Mouse (Mus musculus): ENCODE data around the gene Ubl4b. TPM values are rescaled to one million over a fixed set of nuclear protein-coding genes. Genes with fewer than 3 reads are reported as not detected.
A peak's percentile ranks its signal among the peaks of the same experiment; 100 is the strongest.

The Ubl4b gene
- polyA plus RNA-seq, 1 experiment from 2014 or later: 0.15 TPM

DNA sequence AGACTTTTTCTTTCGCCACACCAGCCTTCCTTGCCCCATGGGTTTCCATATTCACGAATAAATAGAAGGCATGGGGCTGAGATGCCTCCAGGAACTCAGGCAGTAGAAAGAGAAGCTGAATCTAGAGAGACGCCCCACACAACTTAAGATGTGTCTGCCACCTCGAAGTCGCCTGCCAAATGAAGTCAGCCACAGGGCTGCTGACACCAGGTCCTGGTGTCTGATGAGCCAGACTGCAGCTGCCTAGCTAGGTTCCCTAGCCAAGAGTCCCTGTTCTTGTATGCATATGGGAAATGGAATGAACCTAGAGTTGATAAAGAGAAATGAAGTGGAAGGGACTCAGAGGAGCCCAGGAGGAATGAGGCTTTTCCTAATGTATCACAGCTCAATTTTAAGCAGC lies 9.6 kb downstream of the Ubl4b start:
- no peaks in the 10 kb centered on the region for H3K36me3 ChIP-seq (replicated peaks; ENCODE audit: control insufficient read depth, insufficient read depth, low read depth, low read length)
- 81% methylated on average over 5 of the region's 5 CpGs for WGBS
- H3K4me3 ChIP-seq (ENCODE audit: low read depth, low read length): no peak overlapping the region
- H3K27me3 ChIP-seq (ENCODE audit: control insufficient read depth, insufficient read depth, low read length): no peaks in the 10 kb centered on the region
- H3K9me3 ChIP-seq (replicated peaks; ENCODE audit: control insufficient read depth, low read length): no peaks in the 10 kb centered on the region
- DNase-seq (ENCODE audit: low spot score): no peak
- H3K4me1 ChIP-seq (ENCODE audit: control insufficient read depth, insufficient read depth, low read length): no peaks in the 10 kb centered on the region
- H3K9ac ChIP-seq (replicated peaks; ENCODE audit: low read length): no peak overlapping the region
- no peak overlapping the region for H3K27ac ChIP-seq (replicated peaks; ENCODE audit: low read depth, low read length)
- no peak overlapping the region for H3K4me2 ChIP-seq (ENCODE audit: low read depth, low read length)
- no peak for ATAC-seq (replicated peaks; ENCODE audit: insufficient number of reproducible peaks, low FRiP score, low TSS enrichment, low read depth)

DNA sequence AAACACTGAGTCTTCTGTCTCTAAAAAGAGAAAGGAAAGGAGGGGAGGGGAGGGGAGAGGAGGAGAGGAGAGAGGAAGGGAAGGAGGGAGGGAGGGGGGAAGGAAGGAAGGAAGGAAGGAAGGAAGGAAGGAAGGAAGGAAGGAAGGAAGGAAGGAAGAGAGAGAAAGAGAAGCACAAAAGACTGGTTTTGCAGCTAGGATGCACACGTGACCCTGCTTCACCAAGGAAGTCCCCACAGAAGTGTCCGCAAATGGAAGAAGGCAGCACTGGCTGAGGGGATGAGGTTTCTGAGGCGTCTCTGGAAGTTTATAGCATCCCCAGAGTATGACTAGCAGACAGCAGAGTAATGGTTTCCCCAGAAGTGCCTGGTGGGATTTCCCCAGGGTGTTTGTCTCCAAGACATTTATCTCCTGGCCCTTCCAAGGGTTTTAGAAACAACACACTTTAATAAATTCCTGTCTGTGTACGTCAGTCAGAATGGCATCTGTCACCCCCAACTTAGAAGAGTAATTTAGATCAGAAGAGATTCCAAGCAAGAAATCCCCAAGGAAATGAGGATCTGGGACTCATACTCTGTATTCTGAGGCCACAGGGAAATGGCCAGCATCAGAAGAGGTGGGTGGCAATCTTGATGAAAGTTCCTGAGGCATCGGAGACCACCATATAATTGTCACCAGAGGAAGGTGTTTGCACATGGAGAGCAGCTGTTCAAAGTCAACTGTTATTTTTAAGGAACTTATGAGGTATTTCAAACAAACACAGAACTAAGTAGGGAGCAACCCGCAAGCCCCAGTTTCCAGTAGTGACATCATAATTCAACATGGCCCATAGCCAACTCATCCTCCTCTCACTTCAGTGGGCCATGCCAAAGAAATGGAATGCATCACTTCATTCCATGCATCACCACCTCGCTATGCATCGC lies 11.5 kb downstream of the Ubl4b start:
- Histone ChIP-seq H3K4me1 (ENCODE audit: control insufficient read depth, insufficient read depth, low read length) (no peaks in the 10 kb centered on the region), H3K4me3 (ENCODE audit: low read depth, low read length) (no peak overlapping the region), H3K4me2 (ENCODE audit: low read depth, low read length) (no peak overlapping the region), H3K9me3 (replicated peaks; ENCODE audit: control insufficient read depth, low read length) (no peaks in the 10 kb centered on the region), H3K27me3 (ENCODE audit: control insufficient read depth, insufficient read depth, low read length) (no peaks in the 10 kb centered on the region), H3K9ac (replicated peaks; ENCODE audit: low read length) (no peak overlapping the region), H3K27ac (replicated peaks; ENCODE audit: low read depth, low read length) (no peak overlapping the region), H3K36me3 (replicated peaks; ENCODE audit: control insufficient read depth, insufficient read depth, low read depth, low read length) (no peaks in the 10 kb centered on the region)
- ATAC-seq (replicated peaks; ENCODE audit: insufficient number of reproducible peaks, low FRiP score, low TSS enrichment, low read depth): no peak
- 72% methylated on average over 8 of the region's 8 CpGs for WGBS
- no peak for DNase-seq (ENCODE audit: low spot score)

DNA sequence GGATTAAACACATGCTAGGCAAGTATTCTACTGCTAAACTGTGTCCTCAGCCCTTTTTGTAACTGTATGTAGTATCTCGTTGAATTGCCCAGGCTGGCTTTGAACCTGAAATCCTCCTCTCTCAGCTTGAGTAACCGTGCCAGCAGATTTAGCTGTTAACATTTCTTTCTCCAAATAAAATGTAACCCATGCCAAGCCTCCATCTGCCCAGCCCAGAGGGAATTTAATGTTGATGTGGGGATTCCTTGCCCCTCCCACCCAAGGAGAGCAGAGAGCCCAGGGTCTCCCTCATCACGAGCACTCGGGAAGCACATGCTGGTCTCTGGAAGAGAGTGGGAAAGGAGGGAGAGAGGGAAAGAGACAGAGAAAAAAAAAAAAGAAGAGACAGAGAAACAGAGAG lies 12.3 kb downstream of the Ubl4b start:
- WGBS: 60% methylated on average over 4 of the region's 4 CpGs
- no peak for ATAC-seq (replicated peaks; ENCODE audit: insufficient number of reproducible peaks, low FRiP score, low TSS enrichment, low read depth)
- Histone ChIP-seq H3K27me3 (ENCODE audit: control insufficient read depth, insufficient read depth, low read length) (no peaks in the 10 kb centered on the region), H3K4me2 (ENCODE audit: low read depth, low read length) (no peak overlapping the region), H3K36me3 (replicated peaks; ENCODE audit: control insufficient read depth, insufficient read depth, low read depth, low read length) (no peaks in the 10 kb centered on the region), H3K9ac (replicated peaks; ENCODE audit: low read length) (no peak overlapping the region), H3K4me3 (ENCODE audit: low read depth, low read length) (no peak overlapping the region), H3K27ac (replicated peaks; ENCODE audit: low read depth, low read length) (no peak overlapping the region), H3K9me3 (replicated peaks; ENCODE audit: control insufficient read depth, low read length) (no peaks in the 10 kb centered on the region), H3K4me1 (ENCODE audit: control insufficient read depth, insufficient read depth, low read length) (no peaks in the 10 kb centered on the region)
- DNase-seq (ENCODE audit: low spot score): no peak

DNA sequence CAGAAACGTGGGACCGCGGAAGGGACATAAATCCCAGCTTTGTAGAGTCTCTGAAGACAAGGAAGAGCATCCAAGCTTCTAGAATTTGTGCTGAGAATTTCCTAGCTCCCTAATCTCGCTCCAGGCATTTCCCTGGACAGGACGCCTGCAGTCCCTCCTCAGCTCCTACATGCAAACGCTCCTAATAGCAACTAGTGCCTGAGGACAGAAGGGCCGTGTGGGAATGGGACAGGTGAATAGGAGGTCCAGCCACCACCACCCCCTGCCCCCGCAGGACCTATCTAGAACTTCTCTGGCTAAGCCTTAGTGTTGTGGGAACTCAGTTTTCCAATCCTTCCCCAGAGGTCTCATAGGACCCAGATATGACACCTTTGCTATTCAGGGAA lies 17.4 kb downstream of the Ubl4b start:
- Histone ChIP-seq H3K9me3 (replicated peaks; ENCODE audit: control insufficient read depth, low read length) (no peaks in the 10 kb centered on the region), H3K4me3 (ENCODE audit: low read depth, low read length) (no peak overlapping the region), H3K4me2 (ENCODE audit: low read depth, low read length) (no peak overlapping the region; the same call in 1 of the 2 replicates), H3K27me3 (ENCODE audit: control insufficient read depth, insufficient read depth, low read length) (peaks cover 3% of the 10 kb centered on the region; the same call in 1 of the 2 replicates), H3K4me1 (ENCODE audit: control insufficient read depth, insufficient read depth, low read length) (no peaks in the 10 kb centered on the region), H3K27ac (replicated peaks; ENCODE audit: low read depth, low read length) (no peak overlapping the region), H3K36me3 (replicated peaks; ENCODE audit: control insufficient read depth, insufficient read depth, low read depth, low read length) (no peaks in the 10 kb centered on the region), H3K9ac (replicated peaks; ENCODE audit: low read length) (no peak overlapping the region)
- ATAC-seq (replicated peaks; ENCODE audit: insufficient number of reproducible peaks, low FRiP score, low TSS enrichment, low read depth) (no peak), DNase-seq (ENCODE audit: low spot score) (no peak)
- 22% methylated on average over 8 of the region's 8 CpGs for WGBS

- peak; percentile 43 for DNase-seq (ENCODE audit: low spot score)
- 0 out of 2 replicates have a peak overlapping the region, but pooled peaks have one; percentile 12 for H3K4me3 ChIP-seq (ENCODE audit: low read depth, low read length)
- 0 out of 2 replicates have a peak, but pooled peaks have one; percentile 71 for ATAC-seq (replicated peaks; ENCODE audit: insufficient number of reproducible peaks, low FRiP score, low TSS enrichment, low read depth)
- no peak overlapping the region for H3K27ac ChIP-seq (replicated peaks; ENCODE audit: low read depth, low read length)
- peak overlapping the region; percentile 47 for H3K4me2 ChIP-seq (ENCODE audit: low read depth, low read length)
- no peaks in the 10 kb centered on the region for H3K9me3 ChIP-seq (replicated peaks; ENCODE audit: control insufficient read depth, low read length)
- 5% methylated on average over 17 of the region's 17 CpGs for WGBS
- peak overlapping the region; percentile 43 for H3K9ac ChIP-seq (replicated peaks; ENCODE audit: low read length)
- peaks cover 3% of the 10 kb centered on the region; the same call in 1 of the 2 replicates for H3K27me3 ChIP-seq (ENCODE audit: control insufficient read depth, insufficient read depth, low read length)
- no peaks in the 10 kb centered on the region for H3K36me3 ChIP-seq (replicated peaks; ENCODE audit: control insufficient read depth, insufficient read depth, low read depth, low read length)
- no peaks in the 10 kb centered on the region for H3K4me1 ChIP-seq (ENCODE audit: control insufficient read depth, insufficient read depth, low read length)
These were observed 17.9 kb downstream of the Ubl4b start for GRCm38 (mm10) chr3:107536810-107537503.

DNA sequence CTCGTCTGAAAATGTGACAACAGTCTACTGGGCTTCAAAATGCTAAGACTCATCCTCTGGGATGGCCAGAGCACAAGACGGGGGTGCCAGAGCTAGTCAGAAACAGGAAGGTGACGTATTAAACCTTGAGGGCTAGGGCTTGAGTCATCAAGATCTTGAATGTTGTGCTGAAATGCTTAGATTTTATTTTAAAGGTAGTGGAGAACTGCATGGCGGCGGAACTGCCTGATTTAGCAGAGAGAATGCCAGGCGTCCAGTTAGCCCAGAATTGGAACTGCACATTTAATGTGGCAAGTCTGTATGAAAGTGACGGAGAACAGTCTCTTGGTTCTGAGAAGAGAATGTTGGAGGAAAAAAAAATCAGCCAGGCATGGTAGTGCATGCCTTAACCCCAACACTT lies 19.9 kb downstream of the Ubl4b start:
- no peak overlapping the region for H3K27ac ChIP-seq (replicated peaks; ENCODE audit: low read depth, low read length)
- H3K9ac ChIP-seq (replicated peaks; ENCODE audit: low read length): no peak overlapping the region
- H3K36me3 ChIP-seq (replicated peaks; ENCODE audit: control insufficient read depth, insufficient read depth, low read depth, low read length): no peaks in the 10 kb centered on the region
- H3K4me3 ChIP-seq (ENCODE audit: low read depth, low read length): no peak overlapping the region
- ATAC-seq (replicated peaks; ENCODE audit: insufficient number of reproducible peaks, low FRiP score, low TSS enrichment, low read depth): no peak
- no peaks in the 10 kb centered on the region for H3K4me1 ChIP-seq (ENCODE audit: control insufficient read depth, insufficient read depth, low read length)
- no peak for DNase-seq (ENCODE audit: low spot score)
- H3K4me2 ChIP-seq (ENCODE audit: low read depth, low read length): no peak overlapping the region
- WGBS: 85% methylated on average over 7 of the region's 7 CpGs
- H3K27me3 ChIP-seq (ENCODE audit: control insufficient read depth, insufficient read depth, low read length): peaks cover 3% of the 10 kb centered on the region; the same call in 1 of the 2 replicates
- no peaks in the 10 kb centered on the region for H3K9me3 ChIP-seq (replicated peaks; ENCODE audit: control insufficient read depth, low read length)

GRCm38 (mm10) chr3:107533532-107533931 lies 21.3 kb downstream of the Ubl4b start:
- Histone ChIP-seq H3K36me3 (replicated peaks; ENCODE audit: control insufficient read depth, insufficient read depth, low read depth, low read length) (no peaks in the 10 kb centered on the region), H3K4me3 (ENCODE audit: low read depth, low read length) (no peak overlapping the region), H3K27me3 (ENCODE audit: control insufficient read depth, insufficient read depth, low read length) (peaks cover 3% of the 10 kb centered on the region; the same call in 1 of the 2 replicates), H3K27ac (replicated peaks; ENCODE audit: low read depth, low read length) (no peak overlapping the region), H3K4me2 (ENCODE audit: low read depth, low read length) (no peak overlapping the region), H3K4me1 (ENCODE audit: control insufficient read depth, insufficient read depth, low read length) (peaks cover 3% of the 10 kb centered on the region), H3K9me3 (replicated peaks; ENCODE audit: control insufficient read depth, low read length) (no peaks in the 10 kb centered on the region), H3K9ac (replicated peaks; ENCODE audit: low read length) (no peak overlapping the region)
- DNase-seq (ENCODE audit: low spot score): no peak
- WGBS: 79% methylated on average over 4 of the region's 4 CpGs
- no peak for ATAC-seq (replicated peaks; ENCODE audit: insufficient number of reproducible peaks, low FRiP score, low TSS enrichment, low read depth)

- H3K27me3 ChIP-seq (ENCODE audit: control insufficient read depth, insufficient read depth, low read length): no peaks in the 10 kb centered on the region; the same call in 1 of the 2 replicates
- no peak overlapping the region for H3K27ac ChIP-seq (replicated peaks; ENCODE audit: low read depth, low read length)
- peaks cover 4% of the 10 kb centered on the region for H3K4me1 ChIP-seq (ENCODE audit: control insufficient read depth, insufficient read depth, low read length)
- DNase-seq (ENCODE audit: low spot score): no peak
- H3K9ac ChIP-seq (replicated peaks; ENCODE audit: low read length): no peak overlapping the region
- no peaks in the 10 kb centered on the region for H3K36me3 ChIP-seq (replicated peaks; ENCODE audit: control insufficient read depth, insufficient read depth, low read depth, low read length)
- no peak overlapping the region for H3K4me3 ChIP-seq (ENCODE audit: low read depth, low read length)
- no peak for ATAC-seq (replicated peaks; ENCODE audit: insufficient number of reproducible peaks, low FRiP score, low TSS enrichment, low read depth)
- WGBS: 91% methylated on average over 5 of the region's 5 CpGs
- no peaks in the 10 kb centered on the region for H3K9me3 ChIP-seq (replicated peaks; ENCODE audit: control insufficient read depth, low read length)
- H3K4me2 ChIP-seq (ENCODE audit: low read depth, low read length): no peak overlapping the region
These were observed 24.3 kb downstream of the Ubl4b start for GRCm38 (mm10) chr3:107530581-107530980.
